Mouse (Mus musculus) CH12.LX (cell line): ENCODE results near the gene Tmem140.

ENCODE experiments used
- CTCF ChIP-seq, 2 experiments: IDR thresholded peaks in 1 of 2; conservative IDR thresholded peaks in 1 of 2; 2 replicates each; pipeline ENCODE4 v1.5.1; 2011 to 2012; ENCODE audit warnings: low read depth in 2 of 2, low read length in 2 of 2, improper control_type of control experiment in 1 of 2, inconsistent platforms in 1 of 2, mild to moderate bottlenecking in 1 of 2, moderate library complexity in 1 of 2
- MAX ChIP-seq: IDR thresholded peaks from 2 replicates; pipeline ENCODE4 v1.6.1; 2011; ENCODE audit warnings: low read length, improper control_type of control experiment
- ZC3H11A ChIP-seq: IDR thresholded peaks from 2 replicates; pipeline ENCODE4 v1.6.1; 2012; ENCODE audit warnings: low read depth, mild to moderate bottlenecking, inconsistent platforms, low read length, improper control_type of control experiment

GRCm38 (mm10) chr6:34832352-34832751, 30.6 kb upstream of the Tmem140 start:
- TF ChIP-seq CTCF (conservative IDR thresholded peaks at IDR 0.05 in 1 of 2, IDR thresholded peaks at IDR 0.05 in 1 of 2; ENCODE audit: low read depth in 2 of 2, low read length in 2 of 2) (no peak), ZC3H11A (no peak), MAX (no peak)
